Mouse (Mus musculus) lung, postnatal 0 days (tissue): ENCODE data around the gene Tmem151a.

Experiments
- CTCF ChIP-seq: IDR thresholded peaks from 2 replicates; pipeline ENCODE4 v1.5.1; 2016; ENCODE audit warnings: antibody characterized with exemption, mild to moderate bottlenecking
- EP300 ChIP-seq: IDR thresholded peaks from 2 replicates; pipeline ENCODE4 v1.6.1; 2016; ENCODE audit warnings: antibody characterized with exemption, mild to moderate bottlenecking, control low read depth

- TF ChIP-seq CTCF (no peak), EP300 (no peak)
Observed at GRCm38 (mm10) chr19:5071545-5072369, 13.6 kb downstream of the Tmem151a start.
